Mouse (Mus musculus) bone marrow macrophage, adult 2 months (primary cell): Measurements from ENCODE around the gene Ncl. TPM values are rescaled to one million over a fixed set of nuclear protein-coding genes. Genes with fewer than 3 reads are reported as not detected.
A peak's percentile ranks its signal among the peaks of the same experiment; 100 is the strongest.

Experiments used
- H3K27ac ChIP-seq: 2 replicates; pipeline ENCODE4 v1.5.1; 2012; ENCODE audit warnings: low read depth, low read length; ENCODE audit not compliant: insufficient read depth
- H3K4me1 ChIP-seq: 2 replicates; pipeline ENCODE4 v1.6.1; 2012; ENCODE audit warnings: low read length; ENCODE audit not compliant: control insufficient read depth, insufficient read depth
- H3K4me3 ChIP-seq: 2 replicates; pipeline ENCODE4 v1.5.1; 2012; ENCODE audit warnings: mild to moderate bottlenecking, low read length, moderate library complexity; ENCODE audit not compliant: insufficient read depth
- CTCF ChIP-seq: IDR thresholded peaks from 2 replicates; pipeline ENCODE4 v1.5.1; 2012; ENCODE audit warnings: low read depth, mild to moderate bottlenecking, low read length, moderate library complexity
- POLR2A ChIP-seq: IDR thresholded peaks from 2 replicates; pipeline ENCODE4 v1.6.1; 2012; ENCODE audit warnings: mild to moderate bottlenecking, low read depth, low read length, borderline replicate concordance
- polyA plus RNA-seq: library from polyadenylated mRNA; stranded (reverse); fragments of >200 nt; gene quantifications from 2 replicates; pipeline ENCODE4 v1.2.4, GENCODE M21; 2012; ENCODE audit not compliant: missing spikeins, insufficient read depth, insufficient read length

The Ncl gene
- polyA plus RNA-seq, 1 experiment = 191 TPM

DNA sequence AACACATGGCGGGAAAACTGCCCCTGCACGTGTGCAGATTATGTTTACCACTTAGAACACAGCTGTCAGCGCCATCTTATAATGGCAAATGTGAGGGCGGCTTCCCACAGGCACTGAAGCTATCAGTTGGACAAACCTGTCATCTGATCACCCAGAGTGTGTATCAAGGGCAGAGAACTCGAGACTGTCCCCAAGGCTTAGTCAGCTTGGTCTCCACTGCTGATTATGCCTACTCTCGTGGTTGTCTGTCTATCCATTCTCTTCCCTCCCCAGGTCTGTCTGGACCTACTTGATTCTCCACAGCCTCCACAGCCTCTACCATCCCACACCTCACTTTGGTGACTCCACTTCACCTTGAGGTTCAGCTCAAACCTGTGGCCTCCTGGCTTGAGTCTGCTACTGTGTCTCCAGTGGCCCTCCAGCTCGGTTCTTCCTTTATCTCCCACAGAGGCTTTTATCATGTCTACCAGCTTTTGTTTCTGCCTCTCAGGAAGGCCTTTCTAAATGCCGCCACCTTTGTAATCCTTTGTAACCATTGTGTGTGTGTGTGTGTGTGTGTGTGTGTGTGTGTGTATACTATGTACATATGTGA is 38.3 kb downstream of the Ncl start:
- no peak overlapping the region for H3K27ac ChIP-seq
- H3K4me1 ChIP-seq = no peaks in the 10 kb centered on the region
- no peak overlapping the region for H3K4me3 ChIP-seq
- no peak for TF ChIP-seq POLR2A
- TF ChIP-seq CTCF = no peak

DNA sequence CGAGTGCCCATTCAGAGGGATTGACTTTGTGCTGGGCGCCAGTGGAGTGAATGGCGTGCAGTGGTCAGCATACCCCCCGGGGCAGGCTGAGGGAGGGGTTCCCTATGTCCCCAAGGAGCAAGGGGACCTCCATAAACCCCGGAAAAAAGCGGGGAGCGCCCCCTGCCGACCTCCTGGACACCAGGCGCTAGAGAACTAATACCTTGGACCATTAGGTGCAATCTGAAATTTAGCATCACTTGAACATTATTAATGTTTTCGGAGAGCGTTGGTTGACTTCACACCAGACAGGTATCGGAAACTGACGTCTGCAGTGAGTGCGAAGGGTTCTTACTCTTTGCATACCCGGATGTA is 45.5 kb downstream of the Ncl start:
- Histone ChIP-seq H3K27ac (no peak overlapping the region), H3K4me3 (no peak overlapping the region), H3K4me1 (no peaks in the 10 kb centered on the region)
- TF ChIP-seq POLR2A (no peak), CTCF (peak; percentile 60)

- no peaks in the 10 kb centered on the region for H3K4me1 ChIP-seq
- TF ChIP-seq POLR2A (no peak), CTCF (no peak)
- H3K27ac ChIP-seq = no peak overlapping the region
- H3K4me3 ChIP-seq = no peak overlapping the region
These were observed 46.0 kb downstream of the Ncl start for GRCm38 (mm10) chr1:86313096-86313771.

DNA sequence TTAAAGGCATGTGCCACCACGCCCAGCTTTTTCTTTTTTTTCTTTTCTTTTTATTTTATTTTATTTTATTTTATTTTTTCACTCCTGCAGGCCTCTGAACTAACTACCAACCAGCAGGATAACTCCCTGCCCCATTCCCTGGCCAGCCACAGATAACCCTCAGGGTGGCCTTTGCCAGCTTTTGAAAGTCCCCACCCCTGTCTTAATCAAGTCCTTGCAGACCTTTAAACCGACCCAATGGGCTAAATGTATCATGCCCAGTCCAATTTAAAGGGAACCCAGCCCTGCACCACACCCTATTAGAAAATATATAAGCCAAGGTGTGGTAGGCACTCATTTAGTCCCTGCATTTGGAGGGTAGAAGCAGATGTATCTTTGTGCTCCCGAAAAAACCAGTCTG is 46.9 kb downstream of the Ncl start:
- H3K4me1 ChIP-seq = no peaks in the 10 kb centered on the region
- TF ChIP-seq CTCF (no peak), POLR2A (no peak)
- H3K4me3 ChIP-seq = no peak overlapping the region
- no peak overlapping the region for H3K27ac ChIP-seq

- no peaks in the 10 kb centered on the region for H3K4me1 ChIP-seq
- H3K27ac ChIP-seq = no peak overlapping the region
- no peak overlapping the region for H3K4me3 ChIP-seq
- TF ChIP-seq CTCF = no peak
These were observed 47.7 kb downstream of the Ncl start for GRCm38 (mm10) chr1:86311467-86312005.

DNA sequence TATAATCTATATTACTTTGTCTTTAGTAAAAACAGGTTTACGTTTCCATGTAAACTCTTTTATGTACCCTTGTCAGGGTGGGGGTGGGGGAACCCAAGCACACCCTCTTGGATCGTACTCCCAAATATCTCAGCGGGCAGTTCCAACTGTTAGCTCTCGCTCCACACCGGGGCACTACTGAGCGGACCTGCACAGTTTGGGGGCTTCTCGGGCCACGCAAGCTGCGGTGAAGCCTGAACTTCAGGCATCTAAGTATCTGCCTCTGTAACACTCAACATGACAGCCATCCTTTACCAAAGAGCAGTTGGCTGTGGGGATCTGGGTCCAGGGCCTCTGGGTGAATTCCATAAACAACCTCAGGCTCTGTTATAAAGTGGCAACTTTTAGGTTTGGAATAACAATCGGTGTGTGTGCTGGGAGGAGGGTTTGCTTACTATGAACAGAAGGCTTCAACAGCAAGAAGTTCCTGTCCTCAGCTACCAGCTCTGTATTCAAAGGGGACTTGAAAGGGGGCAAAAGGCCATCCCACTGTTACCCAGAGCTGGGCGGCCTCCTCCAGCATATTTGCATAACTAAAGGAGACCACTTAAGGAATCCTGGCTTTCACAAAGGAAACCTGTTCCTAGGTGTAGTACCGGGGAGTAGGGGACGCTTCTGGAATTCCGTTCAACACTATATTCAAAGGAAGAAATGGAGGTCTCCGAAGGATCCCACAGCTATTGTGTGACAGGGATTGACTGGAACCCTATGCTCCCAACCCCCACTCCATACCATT is 48.5 kb downstream of the Ncl start:
- Histone ChIP-seq H3K4me3 (no peak overlapping the region), H3K4me1 (no peaks in the 10 kb centered on the region), H3K27ac (no peak overlapping the region)
- TF ChIP-seq POLR2A (no peak), CTCF (no peak)

DNA sequence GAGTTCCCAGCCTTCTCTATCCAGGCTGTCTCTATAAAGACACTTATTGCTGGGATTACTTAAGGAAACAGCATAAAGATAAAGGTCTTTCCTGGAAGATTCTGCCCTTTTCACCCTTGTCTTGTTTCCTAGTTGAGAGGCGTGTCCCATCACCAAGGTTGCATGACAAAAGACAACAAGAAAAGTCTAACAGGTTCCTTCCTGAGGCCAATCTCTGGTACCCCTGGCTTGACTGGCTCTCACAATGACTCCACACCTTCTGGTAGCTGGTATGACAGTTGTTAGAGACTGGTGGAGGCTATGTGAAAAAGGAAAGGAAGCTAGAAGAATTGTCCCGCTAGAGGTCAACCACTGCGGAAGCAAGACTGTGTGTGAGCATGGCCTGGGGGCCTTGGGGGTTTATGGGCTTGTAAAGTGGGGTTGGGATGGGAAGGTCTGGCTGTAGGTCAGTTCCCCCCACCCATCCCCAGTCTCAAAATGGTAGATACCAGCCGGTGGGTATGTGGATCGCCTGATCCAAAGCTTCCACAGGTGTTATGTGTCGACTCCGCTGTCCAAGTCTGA is 49.8 kb downstream of the Ncl start:
- H3K4me1 ChIP-seq = no peaks in the 10 kb centered on the region
- no peak overlapping the region for H3K4me3 ChIP-seq
- no peak for TF ChIP-seq CTCF
- H3K27ac ChIP-seq = no peak overlapping the region

DNA sequence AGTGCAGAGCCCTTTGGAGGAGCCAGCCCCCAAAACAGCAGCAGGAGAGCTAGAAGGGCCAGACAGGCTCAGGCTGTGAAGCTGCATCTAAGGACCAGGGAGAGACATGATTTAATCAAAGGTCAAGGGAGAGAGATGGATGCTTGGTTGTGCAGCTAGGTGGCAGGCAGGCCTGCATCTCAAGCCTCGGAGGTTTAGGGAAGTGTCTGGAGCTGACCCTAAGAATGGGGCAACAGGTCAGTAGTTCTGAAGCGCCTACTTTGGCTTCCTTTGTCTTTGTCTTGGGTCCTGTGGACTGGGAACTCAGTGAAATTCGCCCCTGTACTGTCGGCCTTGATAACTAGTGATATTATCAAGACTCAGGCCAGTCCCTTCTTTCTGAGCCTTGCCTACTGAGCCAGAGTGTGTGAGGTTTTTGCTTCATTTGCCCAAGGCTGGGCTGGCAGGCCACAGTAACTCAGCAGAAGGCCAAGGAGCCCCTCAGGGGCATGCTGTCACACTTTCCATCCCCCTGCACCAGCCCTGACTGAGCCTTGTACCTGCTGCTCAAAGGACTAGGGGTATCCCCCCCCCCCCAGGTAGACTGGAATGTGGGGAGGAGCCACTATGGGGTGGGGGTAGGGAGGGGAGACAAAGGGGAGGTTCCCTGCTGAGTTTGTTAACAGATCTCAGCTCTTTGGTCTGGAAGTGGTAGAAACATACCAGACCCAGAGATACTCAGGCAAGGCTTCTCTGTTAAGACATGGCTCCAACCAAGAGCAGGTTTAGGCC is 51.1 kb downstream of the Ncl start:
- TF ChIP-seq CTCF (no peak), POLR2A (no peak)
- Histone ChIP-seq H3K4me1 (no peaks in the 10 kb centered on the region), H3K4me3 (no peak overlapping the region), H3K27ac (no peak overlapping the region)

DNA sequence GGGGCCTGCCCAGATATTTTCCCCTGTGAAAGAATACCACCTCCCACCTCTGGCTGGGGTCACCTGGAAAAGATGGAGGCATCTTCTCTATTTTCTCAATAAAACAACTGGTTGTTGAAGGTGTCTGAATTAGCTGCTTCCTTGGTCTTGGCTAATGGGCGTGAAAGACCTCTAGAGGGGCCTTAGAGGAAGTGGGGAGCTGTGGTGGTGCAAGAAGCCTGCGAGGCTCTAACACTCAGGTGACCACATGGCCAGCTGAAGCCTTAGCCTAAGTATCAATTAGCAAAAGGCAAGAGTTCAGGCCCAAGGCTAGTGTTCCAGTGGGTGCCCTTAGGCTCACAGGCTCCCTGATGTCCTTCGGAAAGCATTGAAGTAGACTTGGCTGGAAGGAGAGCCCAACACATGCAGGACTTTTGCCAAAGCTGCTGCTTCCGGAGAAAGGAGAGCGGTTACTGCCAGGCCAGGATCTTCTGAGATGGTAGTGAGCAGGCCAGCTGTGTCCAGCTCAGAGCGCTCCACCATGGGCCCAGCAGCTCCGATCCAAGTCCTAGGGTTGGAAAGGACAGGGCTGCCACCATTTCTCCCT is 51.9 kb downstream of the Ncl start:
- TF ChIP-seq POLR2A (no peak), CTCF (no peak)
- no peak overlapping the region for H3K4me3 ChIP-seq
- H3K4me1 ChIP-seq = peaks cover 3% of the 10 kb centered on the region; the same call in 1 of the 2 replicates
- H3K27ac ChIP-seq = no peak overlapping the region
